ENCODE assay signal across 8 mouse cellular contexts in the genomic region with DNA sequence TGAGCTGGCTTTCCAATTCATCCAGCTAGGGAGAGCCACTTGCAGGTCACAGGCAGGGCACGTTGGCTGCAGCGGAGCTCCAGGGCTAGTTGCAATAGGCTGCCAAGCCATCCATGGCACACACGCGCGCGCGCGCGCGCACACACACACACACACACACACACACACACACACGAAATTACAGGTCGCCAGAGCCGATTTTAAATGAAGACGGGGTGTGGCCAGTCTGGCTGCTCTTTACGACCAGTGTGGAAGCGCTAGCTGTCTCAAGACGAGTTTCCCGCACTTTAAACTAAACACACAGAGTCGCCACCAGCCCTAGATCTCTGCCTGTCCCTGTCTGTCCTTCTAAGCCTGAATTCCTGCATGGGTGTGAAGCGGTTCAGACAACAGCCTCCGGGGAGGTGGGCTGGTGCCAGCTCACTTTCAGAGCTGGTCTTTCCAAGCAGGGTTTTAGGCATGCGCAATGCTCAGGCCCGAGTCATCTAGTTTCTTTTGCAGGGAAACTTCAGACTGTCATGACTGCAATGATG. TPM values are rescaled to one million over a fixed set of nuclear protein-coding genes. Genes with fewer than 3 reads are reported as not detected.
A peak's percentile ranks its signal among the peaks of the same experiment; 100 is the strongest.
DNase-seq lines count a peak whose midpoint lies in the region; ATAC-seq and TF ChIP-seq lines count a peak whose summit lies in the region.

No protein-coding gene starts in this region.

- peak; percentile 33 for DNase-seq in cerebellum, adult 9-11 months
- DNase-seq in fibroblast of lung, adult 2 months (ENCODE audit: low read depth): peak; percentile 87

- no peaks in the 10 kb centered on the region for H3K79me2 ChIP-seq in myocyte (ENCODE audit: control insufficient read depth, insufficient read depth)

- peaks cover 8% of the 10 kb centered on the region; the same call in 1 of the 2 replicates for H3K4me1 ChIP-seq in heart, embryonic 11.5 days (ENCODE audit: control insufficient read depth, insufficient read depth, low read length)
- H3K4me1 ChIP-seq in kidney, embryonic 15.5 days: peaks cover 42% of the 10 kb centered on the region
- H3K4me1 ChIP-seq in liver, embryonic 12.5 days: peaks cover 43% of the 10 kb centered on the region
- peaks cover 5% of the 10 kb centered on the region; the same call in 1 of the 2 replicates for H3K4me1 ChIP-seq in stomach, embryonic 14.5 days (ENCODE audit: control insufficient read depth, insufficient read depth, low read length)

- H3ac ChIP-seq in myocyte (ENCODE audit: control insufficient read depth, insufficient read length): no peak overlapping the region

- H3K27ac ChIP-seq in heart, embryonic 11.5 days (ENCODE audit: low read depth, low read length): peak overlapping the region; percentile 73
- peak overlapping the region; percentile 98 for H3K27ac ChIP-seq in kidney, embryonic 15.5 days
- peak overlapping the region; percentile 48 for H3K27ac ChIP-seq in liver, embryonic 12.5 days
- peak overlapping the region; percentile 88 for H3K27ac ChIP-seq in stomach, embryonic 14.5 days (ENCODE audit: low read length)

- H3K27me3 ChIP-seq in heart, embryonic 11.5 days (ENCODE audit: control insufficient read depth, insufficient read depth, low read length): no peaks in the 10 kb centered on the region
- H3K27me3 ChIP-seq in kidney, embryonic 15.5 days: no peaks in the 10 kb centered on the region
- no peaks in the 10 kb centered on the region for H3K27me3 ChIP-seq in liver, embryonic 12.5 days (replicated peaks)
- H3K27me3 ChIP-seq in myocyte (ENCODE audit: control insufficient read depth, insufficient read depth, insufficient read length): no peaks in the 10 kb centered on the region
- no peaks in the 10 kb centered on the region for H3K27me3 ChIP-seq in stomach, embryonic 14.5 days (ENCODE audit: control insufficient read depth, insufficient read depth, low read length)

- 1% methylated on average over 23 of the region's 23 CpGs for WGBS in heart, embryonic 11.5 days (ENCODE audit: insufficient replicate concordance)
- 2% methylated on average over 23 of the region's 23 CpGs for WGBS in kidney, embryonic 15.5 days
- 4% methylated on average over 23 of the region's 23 CpGs for WGBS in liver, embryonic 12.5 days (ENCODE audit: insufficient replicate concordance)
- 1% methylated on average over 23 of the region's 23 CpGs for WGBS in stomach, embryonic 14.5 days

- ATAC-seq in cerebellum, adult (ENCODE audit: insufficient number of reproducible peaks, low FRiP score, low TSS enrichment): no peak
- no peak for ATAC-seq in heart, embryonic 11.5 days (replicated peaks; ENCODE audit: insufficient number of reproducible peaks, low FRiP score, low TSS enrichment)
- peak; percentile 59 for ATAC-seq in kidney, embryonic 15.5 days (replicated peaks; ENCODE audit: low FRiP score)
- ATAC-seq in liver, embryonic 12.5 days: no peak
- ATAC-seq in stomach, embryonic 14.5 days (ENCODE audit: insufficient number of reproducible peaks, insufficient read depth, low FRiP score, low read depth): peak; percentile 63; the same call in 1 of the 2 replicates

- TF ChIP-seq POLR2A in myocyte (IDR thresholded peaks at IDR 0.05; ENCODE audit: insufficient read length, low read depth): no peak

- H3K9ac ChIP-seq in heart, embryonic 11.5 days (ENCODE audit: low read depth, low read length): peak overlapping the region; percentile 80
- peak overlapping the region; percentile 55 for H3K9ac ChIP-seq in kidney, embryonic 15.5 days
- H3K9ac ChIP-seq in liver, embryonic 12.5 days: peak overlapping the region; percentile 63
- H3K9ac ChIP-seq in stomach, embryonic 14.5 days (replicated peaks; ENCODE audit: low read depth, low read length): peak overlapping the region; percentile 41; the same call in 1 of the 2 replicates

- peak overlapping the region; percentile 52 for H3K4me3 ChIP-seq in heart, embryonic 11.5 days (ENCODE audit: low read depth, low read length)
- H3K4me3 ChIP-seq in kidney, embryonic 15.5 days (replicated peaks): peak overlapping the region; percentile 48
- H3K4me3 ChIP-seq in liver, embryonic 12.5 days: peak overlapping the region; percentile 53
- no peak overlapping the region for H3K4me3 ChIP-seq in myocyte
- H3K4me3 ChIP-seq in stomach, embryonic 14.5 days (ENCODE audit: low read depth, low read length): peak overlapping the region; percentile 34

- no peaks in the 10 kb centered on the region for H3K36me3 ChIP-seq in heart, embryonic 11.5 days (ENCODE audit: control insufficient read depth, insufficient read depth, low read length)
- H3K36me3 ChIP-seq in kidney, embryonic 15.5 days: no peaks in the 10 kb centered on the region
- no peaks in the 10 kb centered on the region for H3K36me3 ChIP-seq in liver, embryonic 12.5 days
- H3K36me3 ChIP-seq in myocyte (ENCODE audit: control insufficient read depth, insufficient read depth): no peaks in the 10 kb centered on the region
- no peaks in the 10 kb centered on the region for H3K36me3 ChIP-seq in stomach, embryonic 14.5 days (ENCODE audit: control insufficient read depth, insufficient read depth, low read length)

- no peaks in the 10 kb centered on the region for H3K9me3 ChIP-seq in heart, embryonic 11.5 days (replicated peaks; ENCODE audit: control insufficient read depth, low read length)
- H3K9me3 ChIP-seq in kidney, embryonic 15.5 days (replicated peaks): no peaks in the 10 kb centered on the region
- H3K9me3 ChIP-seq in liver, embryonic 12.5 days (replicated peaks): no peaks in the 10 kb centered on the region
- H3K9me3 ChIP-seq in stomach, embryonic 14.5 days (ENCODE audit: control insufficient read depth, low read depth, low read length): no peaks in the 10 kb centered on the region

- peak overlapping the region; percentile 80 for H3K4me2 ChIP-seq in heart, embryonic 11.5 days
- peak overlapping the region; percentile 69 for H3K4me2 ChIP-seq in kidney, embryonic 15.5 days
- peak overlapping the region; percentile 75 for H3K4me2 ChIP-seq in liver, embryonic 12.5 days
- peak overlapping the region; percentile 52 for H3K4me2 ChIP-seq in myocyte (ENCODE audit: low read depth)
- H3K4me2 ChIP-seq in stomach, embryonic 14.5 days (replicated peaks; ENCODE audit: low read depth, low read length): peak overlapping the region; percentile 64

TF ChIP-seq in myocyte, 11 proteins besides CTCF, POLR2A, EP300 and RAD21:
- no peak for TF ChIP-seq USF1 (IDR thresholded peaks at IDR 0.05; ENCODE audit: low read depth)
- TF ChIP-seq MYOG (IDR thresholded peaks at IDR 0.05; ENCODE audit: control insufficient read depth in 1 of 3, insufficient read depth in 1 of 3, insufficient read length in 2 of 3, low read depth in 2 of 3): peak in 1 of 3 experiments; percentile 2
TF ChIP-seq in myocyte: peak in this region for 1.

RNA-seq across cellular contexts. Expression of gene Ncoa3, which starts 5.4 kb away (rescaled TPM):
- 14.2 and 15.6 TPM in 2 replicates for polyA plus RNA-seq in heart, embryonic 11.5 days (2014; fragmentation: Nextera tagmentation; extraction: Ambion mirVana)
- polyA plus RNA-seq in kidney, embryonic 15.5 days (2015; fragmentation: Nextera tagmentation; extraction: Ambion mirVana): 17.4 and 19.2 TPM in 2 replicates
- 8.1 and 8.3 TPM in 2 replicates for polyA plus RNA-seq in liver, embryonic 12.5 days (2016; fragmentation: Nextera tagmentation; extraction: Ambion mirVana)
- polyA plus RNA-seq in myocyte (2012; fragmentation: generic; extraction: Trizol): 5.8 TPM
- 22.8 and 25.7 TPM in 2 replicates for polyA plus RNA-seq in stomach, embryonic 14.5 days (2014; fragmentation: Nextera tagmentation; extraction: Ambion mirVana)

Comparison
In these comparisons a context has a peak if more than half of its experiments do, and no peak if none do; other contexts are left out.
1. ATAC-seq: peak in kidney, embryonic 15.5 days (single experiment) and stomach, embryonic 14.5 days (single experiment); none in cerebellum, adult (single experiment), heart, embryonic 11.5 days (single experiment) and liver, embryonic 12.5 days (single experiment).
2. H3K27ac ChIP-seq: peak in every context shown above with its lines; median percentile 98 in kidney, embryonic 15.5 days; 88 in stomach, embryonic 14.5 days; 73 in heart, embryonic 11.5 days; 48 in liver, embryonic 12.5 days.
3. Peak in every context shown above with its lines, with median percentiles within 50 percentile points of each other: H3K4me2 ChIP-seq and H3K9ac ChIP-seq.